Mouse (Mus musculus): ENCODE results near the gene Mchr1. TPM values are rescaled to one million over a fixed set of nuclear protein-coding genes. Genes with fewer than 3 reads are reported as not detected.

The Mchr1 gene
- polyA plus RNA-seq, 1 experiment from 2014 or later: 2.1 TPM

- H3K27me3 ChIP-seq (replicated peaks; ENCODE audit: control insufficient read depth, insufficient read depth, low read length): no peaks in the 10 kb centered on the region
- peak overlapping the region; percentile 83 for H3K27ac ChIP-seq (ENCODE audit: low read depth, low read length)
- H3K9ac ChIP-seq (ENCODE audit: low read depth, low read length): no peak overlapping the region
- H3K9me3 ChIP-seq (ENCODE audit: control insufficient read depth): peaks cover 8% of the 10 kb centered on the region; the same call in 1 of the 2 replicates
- 43% methylated on average over 4 of the region's 4 CpGs for WGBS
- peak; percentile 78 for ATAC-seq
- no peaks in the 10 kb centered on the region for H3K36me3 ChIP-seq (ENCODE audit: control insufficient read depth, insufficient read depth)
- no peak overlapping the region for H3K4me2 ChIP-seq (replicated peaks; ENCODE audit: low read depth)
- no peak for TF ChIP-seq CTCF (IDR thresholded peaks at IDR 0.05; ENCODE audit: low read depth)
- H3K4me3 ChIP-seq (ENCODE audit: low read depth, low read length): no peak overlapping the region
- H3K4me1 ChIP-seq (replicated peaks; ENCODE audit: control insufficient read depth, insufficient read depth, low read length): peaks cover 15% of the 10 kb centered on the region
Measured at GRCm38 (mm10) chr15:81248951-81249579, 13.8 kb downstream of the Mchr1 start.

GRCm38 (mm10) chr15:81252626-81253174 lies 17.4 kb downstream of the Mchr1 start:
- H3K27me3 ChIP-seq (replicated peaks; ENCODE audit: control insufficient read depth, insufficient read depth, low read length): no peaks in the 10 kb centered on the region
- no peaks in the 10 kb centered on the region for H3K36me3 ChIP-seq (ENCODE audit: control insufficient read depth, insufficient read depth)
- H3K9me3 ChIP-seq (ENCODE audit: control insufficient read depth): no peaks in the 10 kb centered on the region
- no peak overlapping the region for H3K27ac ChIP-seq (ENCODE audit: low read depth, low read length)
- H3K4me3 ChIP-seq (ENCODE audit: low read depth, low read length): no peak overlapping the region
- 57% methylated on average over 4 of the region's 4 CpGs for WGBS
- TF ChIP-seq CTCF (IDR thresholded peaks at IDR 0.05; ENCODE audit: low read depth): no peak
- no peak overlapping the region for H3K4me2 ChIP-seq (replicated peaks; ENCODE audit: low read depth)
- no peak for ATAC-seq
- H3K9ac ChIP-seq (ENCODE audit: low read depth, low read length): no peak overlapping the region
- H3K4me1 ChIP-seq (replicated peaks; ENCODE audit: control insufficient read depth, insufficient read depth, low read length): peaks cover 8% of the 10 kb centered on the region; the same call in 1 of the 2 replicates

GRCm38 (mm10) chr15:81253585-81253984 lies 18.3 kb downstream of the Mchr1 start:
- H3K27ac ChIP-seq (ENCODE audit: low read depth, low read length): no peak overlapping the region
- 51% methylated on average over 2 of the region's 2 CpGs for WGBS

GRCm38 (mm10) chr15:81254113-81254640 lies 18.9 kb downstream of the Mchr1 start:
- no peak overlapping the region for H3K4me3 ChIP-seq (ENCODE audit: low read depth, low read length)
- no peak overlapping the region for H3K9ac ChIP-seq (ENCODE audit: low read depth, low read length)
- no peak for TF ChIP-seq CTCF (IDR thresholded peaks at IDR 0.05; ENCODE audit: low read depth)
- H3K9me3 ChIP-seq (ENCODE audit: control insufficient read depth): no peaks in the 10 kb centered on the region
- no peak overlapping the region for H3K27ac ChIP-seq (ENCODE audit: low read depth, low read length)
- H3K36me3 ChIP-seq (ENCODE audit: control insufficient read depth, insufficient read depth): no peaks in the 10 kb centered on the region
- no peaks in the 10 kb centered on the region for H3K27me3 ChIP-seq (replicated peaks; ENCODE audit: control insufficient read depth, insufficient read depth, low read length)
- WGBS: 63% methylated on average over 8 of the region's 8 CpGs
- ATAC-seq: no peak
- peaks cover 4% of the 10 kb centered on the region; the same call in 1 of the 2 replicates for H3K4me1 ChIP-seq (replicated peaks; ENCODE audit: control insufficient read depth, insufficient read depth, low read length)
- H3K4me2 ChIP-seq (replicated peaks; ENCODE audit: low read depth): no peak overlapping the region

More at GRCm38 (mm10) chr15:81253585-81253984, 18.3 kb downstream of the Mchr1 start:
- Histone ChIP-seq H3K27me3 (replicated peaks; ENCODE audit: control insufficient read depth, insufficient read depth, low read length) (no peaks in the 10 kb centered on the region), H3K4me3 (ENCODE audit: low read depth, low read length) (no peak overlapping the region), H3K36me3 (ENCODE audit: control insufficient read depth, insufficient read depth) (no peaks in the 10 kb centered on the region), H3K9ac (ENCODE audit: low read depth, low read length) (no peak overlapping the region), H3K9me3 (ENCODE audit: control insufficient read depth) (no peaks in the 10 kb centered on the region), H3K4me1 (replicated peaks; ENCODE audit: control insufficient read depth, insufficient read depth, low read length) (peaks cover 4% of the 10 kb centered on the region; the same call in 1 of the 2 replicates), H3K4me2 (replicated peaks; ENCODE audit: low read depth) (no peak overlapping the region)
- no peak for ATAC-seq
- peak; percentile 57 for TF ChIP-seq CTCF (IDR thresholded peaks at IDR 0.05; ENCODE audit: low read depth)

- Histone ChIP-seq H3K36me3 (ENCODE audit: control insufficient read depth, insufficient read depth) (no peaks in the 10 kb centered on the region), H3K27ac (ENCODE audit: low read depth, low read length) (no peak overlapping the region), H3K4me1 (replicated peaks; ENCODE audit: control insufficient read depth, insufficient read depth, low read length) (peaks cover 4% of the 10 kb centered on the region; the same call in 1 of the 2 replicates), H3K27me3 (replicated peaks; ENCODE audit: control insufficient read depth, insufficient read depth, low read length) (no peaks in the 10 kb centered on the region), H3K9me3 (ENCODE audit: control insufficient read depth) (no peaks in the 10 kb centered on the region), H3K9ac (ENCODE audit: low read depth, low read length) (no peak overlapping the region), H3K4me2 (replicated peaks; ENCODE audit: low read depth) (no peak overlapping the region), H3K4me3 (ENCODE audit: low read depth, low read length) (no peak overlapping the region)
- TF ChIP-seq CTCF (IDR thresholded peaks at IDR 0.05; ENCODE audit: low read depth): no peak
- ATAC-seq: peak; percentile 74
- WGBS: 28% methylated on average over 6 of the region's 6 CpGs
Measured at GRCm38 (mm10) chr15:81255063-81255462, 19.8 kb downstream of the Mchr1 start.

GRCm38 (mm10) chr15:81258296-81258695 lies 23.0 kb downstream of the Mchr1 start:
- TF ChIP-seq CTCF (IDR thresholded peaks at IDR 0.05; ENCODE audit: low read depth): no peak
- Histone ChIP-seq H3K9ac (ENCODE audit: low read depth, low read length) (no peak overlapping the region), H3K9me3 (ENCODE audit: control insufficient read depth) (no peaks in the 10 kb centered on the region), H3K36me3 (ENCODE audit: control insufficient read depth, insufficient read depth) (no peaks in the 10 kb centered on the region), H3K27me3 (replicated peaks; ENCODE audit: control insufficient read depth, insufficient read depth, low read length) (no peaks in the 10 kb centered on the region), H3K27ac (ENCODE audit: low read depth, low read length) (no peak overlapping the region), H3K4me1 (replicated peaks; ENCODE audit: control insufficient read depth, insufficient read depth, low read length) (no peaks in the 10 kb centered on the region; the same call in 1 of the 2 replicates), H3K4me2 (replicated peaks; ENCODE audit: low read depth) (no peak overlapping the region), H3K4me3 (ENCODE audit: low read depth, low read length) (no peak overlapping the region)
- ATAC-seq: no peak
- 67% methylated on average over 9 of the region's 9 CpGs for WGBS
